Mouse (Mus musculus) frontal cortex, postnatal 36 days (tissue): ENCODE results near the gene Olfr676.
"Not testable (repeated sequence)": the region's sequence is repeated elsewhere in the genome, so short reads cannot be mapped to it uniquely, and the experiment has no call there.

Experiments
- DNase-seq, 2 experiments: peaks; one replicate each; pipeline ENCODE4 v3.0.0; 2022; ENCODE audit warnings: low spot score in 2 of 2

Gene Olfr676

GRCm38 (mm10) chr7:105032398-105032797 lies at the start of gene Olfr676:
Gene Olfr676 (plus strand): TSS chr7:105032698.
- no peak for DNase-seq

- DNase-seq, result no peak
Observed at GRCm38 (mm10) chr7:105001929-105002328, 30.6 kb upstream of the Olfr676 start, which contains the start of gene Olfr672. Gene Olfr672 (minus strand): TSS chr7:105002029.

DNA sequence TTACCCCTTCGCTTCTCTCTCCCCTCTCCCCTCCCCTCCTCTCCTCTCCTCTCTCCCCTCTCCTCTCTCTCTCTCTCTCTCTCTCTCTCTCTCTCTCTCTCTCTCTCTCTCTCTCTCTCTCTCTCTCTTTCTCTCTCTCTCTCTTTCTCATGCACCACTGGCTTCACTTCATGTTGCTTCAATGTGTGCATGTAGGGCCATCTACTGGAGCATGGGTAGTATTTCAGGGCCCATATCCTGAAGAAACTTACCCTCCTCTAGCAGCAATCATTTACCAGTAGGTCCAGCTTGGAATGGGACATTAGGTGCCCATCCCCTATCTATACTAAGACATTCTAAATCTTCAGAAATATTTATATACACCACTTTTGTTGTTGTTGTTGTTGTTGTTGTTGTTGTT lies 10.0 kb upstream of the Olfr676 start:
- no peak for DNase-seq

- no peak for DNase-seq
Observed at GRCm38 (mm10) chr7:105028360-105028759, 4.1 kb upstream of the Olfr676 start, which contains the start of gene Olfr675. Gene Olfr675 (minus strand): TSS chr7:105028460.

DNA sequence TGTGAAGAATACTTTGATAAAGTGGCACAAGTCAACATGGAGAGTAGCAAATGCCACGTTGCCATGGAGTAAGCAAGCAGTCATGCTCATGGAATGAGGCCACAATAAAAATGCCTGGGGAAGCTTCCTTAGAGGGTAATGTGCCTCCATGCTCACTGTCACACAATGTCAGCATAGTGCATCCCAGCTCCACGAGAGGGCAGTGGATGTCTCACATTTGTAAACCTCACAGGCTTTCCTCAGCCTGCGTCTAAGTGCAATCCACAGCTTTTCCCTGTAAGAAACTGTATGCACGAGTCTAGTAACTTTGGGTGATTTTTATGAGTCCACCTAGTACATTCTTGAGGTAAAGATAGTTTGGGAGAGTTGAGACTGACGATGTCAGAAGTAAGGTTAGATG lies 1.3 kb downstream of the Olfr676 start:
- DNase-seq, result not testable (repeated sequence)

DNA sequence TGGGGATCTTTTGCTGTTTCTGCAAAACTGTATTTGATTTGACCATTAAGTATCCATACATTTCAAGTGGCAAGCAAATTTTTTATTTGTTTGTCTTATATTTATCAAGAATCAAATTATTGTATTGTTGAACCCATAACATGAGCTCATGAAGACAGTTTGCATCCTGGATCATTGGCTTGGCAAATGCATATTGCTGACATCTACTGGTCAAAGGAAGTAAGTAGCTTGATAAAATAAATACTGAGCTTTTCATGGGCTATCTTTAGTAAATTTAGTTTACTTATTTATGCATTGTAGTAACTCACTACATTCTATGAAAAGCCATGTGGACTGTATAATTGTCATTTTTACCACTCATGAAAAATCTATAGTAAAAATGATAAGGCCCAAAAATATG lies 26.5 kb downstream of the Olfr676 start:
- DNase-seq, result no peak

GRCm38 (mm10) chr7:105064175-105064574 lies 31.7 kb downstream of the Olfr676 start, which contains the start of gene Olfr678:
Gene Olfr678 (plus strand): TSS chr7:105064475.
- no peak for DNase-seq

DNA sequence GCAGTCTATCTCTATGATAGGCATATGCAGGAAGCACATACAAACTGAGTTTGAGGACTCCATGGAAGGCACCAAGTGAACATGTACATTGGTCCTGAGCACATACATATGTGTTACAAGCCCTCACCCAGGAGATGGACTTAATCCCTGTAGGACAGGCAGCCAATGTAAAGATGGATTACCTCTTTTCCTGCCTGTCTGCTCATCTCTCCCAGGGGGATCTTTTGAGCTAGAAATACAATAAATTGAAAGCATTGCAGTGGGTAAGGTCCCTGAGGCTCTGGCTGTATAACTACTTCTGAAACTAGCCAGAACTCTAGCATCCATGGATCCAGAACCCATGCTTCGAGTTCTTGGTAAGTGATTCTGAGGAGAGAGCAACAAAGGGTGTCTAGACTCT lies 48.4 kb downstream of the Olfr676 start, which contains the start of gene Olfr679:
TSS of gene Olfr679 (plus strand) at position 301 of the 400 bp plus-strand sequence.
- no peak for DNase-seq
